Mouse (Mus musculus): ENCODE data around the gene Cfap126. TPM values are rescaled to one million over a fixed set of nuclear protein-coding genes. Genes with fewer than 3 reads are reported as not detected.
"Not testable (repeated sequence)": the region's sequence is repeated elsewhere in the genome, so short reads cannot be mapped to it uniquely, and the experiment has no call there.

The Cfap126 gene
- polyA plus RNA-seq, 1 experiment from 2014 or later: 5.6 TPM

- Histone ChIP-seq H3K4me1 (ENCODE audit: control insufficient read depth, insufficient read depth, low read length) (no peaks in the 10 kb centered on the region), H3K9ac (ENCODE audit: low read depth, low read length) (0 out of 2 replicates have a peak overlapping the region, but pooled peaks have one; percentile 54), H3K27me3 (ENCODE audit: control insufficient read depth, insufficient read depth, low read length) (peaks cover 13% of the 10 kb centered on the region), H3K9me3 (replicated peaks; ENCODE audit: control insufficient read depth, low read length) (no peaks in the 10 kb centered on the region), H3K36me3 (ENCODE audit: control insufficient read depth, insufficient read depth, low read length) (no peaks in the 10 kb centered on the region), H3K4me2 (peak overlapping the region; percentile 82), H3K4me3 (ENCODE audit: low read depth, low read length) (peak overlapping the region; percentile 52), H3K27ac (ENCODE audit: low read depth, low read length) (no peak overlapping the region)
- no peak for ATAC-seq (replicated peaks; ENCODE audit: insufficient number of reproducible peaks, low FRiP score, low TSS enrichment)
- 1% methylated on average over 26 of the region's 26 CpGs for WGBS (ENCODE audit: insufficient replicate concordance)
Observed at GRCm38 (mm10) chr1:171085718-171086117, 28.0 kb upstream of the Cfap126 start.

DNA sequence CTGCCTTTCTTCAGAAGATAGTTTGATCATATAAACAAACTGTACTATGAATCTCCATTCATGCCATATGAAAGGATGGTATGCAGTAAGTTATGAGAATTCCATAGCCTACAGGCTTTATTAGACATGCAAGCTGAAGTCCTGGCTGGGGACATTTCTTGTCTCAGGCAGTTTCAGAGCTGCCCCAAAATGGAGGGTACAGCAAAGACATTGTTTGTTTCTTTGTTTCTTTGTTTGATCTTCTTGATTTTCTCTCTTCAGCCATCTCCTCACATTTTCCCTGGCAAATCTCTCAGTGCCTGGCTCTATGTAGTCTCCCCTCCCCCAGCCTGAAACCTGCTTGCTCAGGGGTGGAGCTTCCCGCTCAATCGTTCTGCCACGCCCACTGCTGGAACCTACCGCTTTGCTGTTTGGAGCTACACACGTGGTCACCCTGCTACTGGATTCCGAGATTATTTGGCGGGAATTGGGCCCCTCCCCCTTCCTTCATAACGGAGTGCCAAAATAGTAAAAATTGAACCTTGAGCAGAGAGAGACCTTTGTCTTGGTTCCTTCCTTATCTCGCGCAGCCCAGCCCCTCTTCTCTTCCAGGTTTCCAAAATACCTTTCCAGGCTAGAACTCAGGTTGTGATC, 25.4 kb upstream of the Cfap126 start:
- WGBS (ENCODE audit: insufficient replicate concordance): 3% methylated on average over 10 of the region's 10 CpGs
- not testable (repeated sequence) for H3K4me3 ChIP-seq (ENCODE audit: low read depth, low read length); ATAC-seq (replicated peaks; ENCODE audit: insufficient number of reproducible peaks, low FRiP score, low TSS enrichment); H3K9ac ChIP-seq (ENCODE audit: low read depth, low read length); H3K9me3 ChIP-seq (replicated peaks; ENCODE audit: control insufficient read depth, low read length); H3K27ac ChIP-seq (ENCODE audit: low read depth, low read length); H3K36me3 ChIP-seq (ENCODE audit: control insufficient read depth, insufficient read depth, low read length); H3K4me1 ChIP-seq (ENCODE audit: control insufficient read depth, insufficient read depth, low read length)
- Histone ChIP-seq H3K27me3 (ENCODE audit: control insufficient read depth, insufficient read depth, low read length) (peaks cover 13% of the 10 kb centered on the region), H3K4me2 (peak overlapping the region; percentile 40)

DNA sequence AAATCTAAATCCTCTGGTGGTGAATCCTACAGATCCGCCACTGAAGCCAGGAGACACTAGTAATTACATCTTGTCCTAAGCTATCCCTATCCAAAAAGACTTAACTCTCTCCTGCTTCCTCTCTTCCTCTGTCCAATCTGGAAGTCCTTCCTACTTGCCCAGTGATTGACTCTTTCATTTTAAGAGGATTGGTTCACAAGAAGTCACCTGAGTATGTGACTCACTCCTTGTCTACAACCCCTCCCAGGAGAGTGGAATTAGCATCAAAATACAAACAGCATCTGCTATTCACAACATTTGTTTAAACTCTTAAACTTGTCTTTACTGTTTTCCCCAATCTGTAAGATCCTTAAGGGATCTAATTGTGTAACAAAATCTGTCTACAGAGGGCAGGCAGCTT, 23.8 kb upstream of the Cfap126 start:
- H3K4me1 ChIP-seq (ENCODE audit: control insufficient read depth, insufficient read depth, low read length): no peaks in the 10 kb centered on the region
- no peak for ATAC-seq (replicated peaks; ENCODE audit: insufficient number of reproducible peaks, low FRiP score, low TSS enrichment)
- no peaks in the 10 kb centered on the region for H3K36me3 ChIP-seq (ENCODE audit: control insufficient read depth, insufficient read depth, low read length)
- no peaks in the 10 kb centered on the region for H3K9me3 ChIP-seq (replicated peaks; ENCODE audit: control insufficient read depth, low read length)
- H3K4me3 ChIP-seq (ENCODE audit: low read depth, low read length): no peak overlapping the region
- H3K27me3 ChIP-seq (ENCODE audit: control insufficient read depth, insufficient read depth, low read length): peaks cover 13% of the 10 kb centered on the region
- H3K4me2 ChIP-seq: no peak overlapping the region
- WGBS (ENCODE audit: insufficient replicate concordance): 83% methylated on average over 1 of the region's 1 CpGs
- H3K9ac ChIP-seq (ENCODE audit: low read depth, low read length): no peak overlapping the region
- H3K27ac ChIP-seq (ENCODE audit: low read depth, low read length): no peak overlapping the region

DNA sequence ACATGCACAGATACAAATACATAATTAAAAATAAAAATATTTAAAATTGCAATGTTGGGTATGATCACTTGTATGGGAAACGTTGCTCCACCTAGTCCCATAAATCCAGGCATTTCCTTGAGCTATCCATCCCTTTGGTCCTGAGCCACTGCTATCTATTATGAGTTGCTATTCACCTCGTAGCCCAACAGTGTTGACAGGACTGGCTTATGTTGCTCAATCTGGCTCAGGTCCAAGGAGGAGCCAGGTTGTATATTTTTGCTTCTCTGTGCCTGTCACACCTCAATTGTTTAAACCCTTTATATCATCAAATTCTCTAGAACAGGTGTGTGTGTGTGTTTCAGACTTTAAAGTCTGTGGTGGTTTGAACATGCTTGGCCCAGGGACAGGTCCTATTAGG, 23.0 kb upstream of the Cfap126 start:
- no peak overlapping the region for H3K4me2 ChIP-seq
- WGBS (ENCODE audit: insufficient replicate concordance): 48% methylated on average over 2 of the region's 2 CpGs
- H3K9ac ChIP-seq (ENCODE audit: low read depth, low read length): no peak overlapping the region
- no peaks in the 10 kb centered on the region for H3K9me3 ChIP-seq (replicated peaks; ENCODE audit: control insufficient read depth, low read length)
- ATAC-seq (replicated peaks; ENCODE audit: insufficient number of reproducible peaks, low FRiP score, low TSS enrichment): no peak
- no peak overlapping the region for H3K27ac ChIP-seq (ENCODE audit: low read depth, low read length)
- no peak overlapping the region for H3K4me3 ChIP-seq (ENCODE audit: low read depth, low read length)
- no peaks in the 10 kb centered on the region for H3K36me3 ChIP-seq (ENCODE audit: control insufficient read depth, insufficient read depth, low read length)
- no peaks in the 10 kb centered on the region for H3K4me1 ChIP-seq (ENCODE audit: control insufficient read depth, insufficient read depth, low read length)
- H3K27me3 ChIP-seq (ENCODE audit: control insufficient read depth, insufficient read depth, low read length): peaks cover 10% of the 10 kb centered on the region

DNA sequence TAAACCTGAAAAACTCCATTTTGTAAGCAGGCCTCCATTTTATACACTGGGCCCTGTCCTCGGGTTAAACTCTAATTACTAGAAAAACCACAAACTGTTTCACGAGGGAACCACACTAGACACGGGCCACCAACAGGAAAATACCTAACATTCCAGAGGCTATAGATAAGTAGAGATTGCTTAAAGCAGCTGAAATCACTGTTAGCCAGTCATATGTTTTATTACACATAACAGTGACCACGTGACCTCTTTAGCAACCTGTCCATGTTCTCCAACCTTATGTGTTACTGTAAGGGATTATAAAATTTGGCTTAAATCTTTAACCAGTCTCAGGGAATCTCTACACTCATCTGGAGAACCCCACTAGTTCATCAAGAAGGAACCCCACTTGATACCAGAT, 19.3 kb upstream of the Cfap126 start:
- Histone ChIP-seq H3K9ac (ENCODE audit: low read depth, low read length) (no peak overlapping the region), H3K36me3 (ENCODE audit: control insufficient read depth, insufficient read depth, low read length) (no peaks in the 10 kb centered on the region), H3K4me1 (ENCODE audit: control insufficient read depth, insufficient read depth, low read length) (peaks cover 11% of the 10 kb centered on the region; the same call in 1 of the 2 replicates), H3K27ac (ENCODE audit: low read depth, low read length) (no peak overlapping the region), H3K27me3 (ENCODE audit: control insufficient read depth, insufficient read depth, low read length) (no peaks in the 10 kb centered on the region), H3K9me3 (replicated peaks; ENCODE audit: control insufficient read depth, low read length) (no peaks in the 10 kb centered on the region), H3K4me3 (ENCODE audit: low read depth, low read length) (no peak overlapping the region), H3K4me2 (no peak overlapping the region)
- 47% methylated on average over 4 of the region's 4 CpGs for whole genome bisulfite sequencing (ENCODE audit: insufficient replicate concordance)
- ATAC-seq (replicated peaks; ENCODE audit: insufficient number of reproducible peaks, low FRiP score, low TSS enrichment): no peak

DNA sequence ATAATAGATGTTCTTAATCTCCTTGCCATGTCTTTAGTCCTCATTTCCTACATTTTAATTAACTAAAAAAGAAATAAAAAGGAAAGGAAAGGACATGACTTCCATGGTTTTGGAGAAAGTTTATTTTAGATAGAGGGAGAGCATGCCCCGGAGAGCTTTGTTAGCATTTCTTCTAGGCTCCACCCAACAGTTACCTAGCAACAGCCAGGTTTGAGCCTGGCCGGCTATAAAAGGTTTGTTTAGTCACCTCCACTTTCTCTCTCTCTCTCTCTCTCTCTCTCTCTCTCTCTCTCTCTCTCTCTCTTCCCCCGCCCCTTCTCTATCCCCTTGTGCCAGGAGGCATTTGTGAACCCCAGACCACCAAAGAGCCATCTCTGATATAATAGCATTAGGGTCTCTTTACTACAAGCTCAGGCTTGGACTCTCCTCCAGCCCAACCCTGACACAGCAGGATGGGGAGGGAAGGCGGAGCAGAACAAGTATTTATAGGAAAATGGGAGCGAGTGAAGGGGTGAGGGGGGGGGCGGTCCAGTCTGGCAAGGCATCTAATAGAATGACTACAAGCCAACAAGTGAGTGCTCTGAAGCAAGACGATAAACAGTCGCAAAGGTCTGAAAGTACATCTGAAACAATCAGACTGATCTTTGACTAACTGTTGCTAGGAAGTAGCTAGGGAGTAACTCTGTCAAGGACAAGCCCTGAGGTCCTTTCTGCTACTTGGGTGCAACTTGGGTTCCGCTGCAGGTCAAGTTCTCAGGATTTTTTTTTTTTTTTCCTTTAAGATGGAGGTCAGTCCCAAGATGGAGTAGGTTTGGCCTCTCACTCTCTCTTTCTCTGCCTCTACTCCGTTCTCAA, 17.4 kb upstream of the Cfap126 start:
- Histone ChIP-seq H3K4me3 (ENCODE audit: low read depth, low read length) (no peak overlapping the region), H3K9me3 (replicated peaks; ENCODE audit: control insufficient read depth, low read length) (no peaks in the 10 kb centered on the region), H3K4me1 (ENCODE audit: control insufficient read depth, insufficient read depth, low read length) (peaks cover 11% of the 10 kb centered on the region; the same call in 1 of the 2 replicates), H3K27ac (ENCODE audit: low read depth, low read length) (no peak overlapping the region), H3K9ac (ENCODE audit: low read depth, low read length) (no peak overlapping the region), H3K27me3 (ENCODE audit: control insufficient read depth, insufficient read depth, low read length) (no peaks in the 10 kb centered on the region), H3K4me2 (peak overlapping the region; percentile 29), H3K36me3 (ENCODE audit: control insufficient read depth, insufficient read depth, low read length) (no peaks in the 10 kb centered on the region)
- WGBS (ENCODE audit: insufficient replicate concordance): 19% methylated on average over 10 of the region's 10 CpGs
- no peak for ATAC-seq (replicated peaks; ENCODE audit: insufficient number of reproducible peaks, low FRiP score, low TSS enrichment)

DNA sequence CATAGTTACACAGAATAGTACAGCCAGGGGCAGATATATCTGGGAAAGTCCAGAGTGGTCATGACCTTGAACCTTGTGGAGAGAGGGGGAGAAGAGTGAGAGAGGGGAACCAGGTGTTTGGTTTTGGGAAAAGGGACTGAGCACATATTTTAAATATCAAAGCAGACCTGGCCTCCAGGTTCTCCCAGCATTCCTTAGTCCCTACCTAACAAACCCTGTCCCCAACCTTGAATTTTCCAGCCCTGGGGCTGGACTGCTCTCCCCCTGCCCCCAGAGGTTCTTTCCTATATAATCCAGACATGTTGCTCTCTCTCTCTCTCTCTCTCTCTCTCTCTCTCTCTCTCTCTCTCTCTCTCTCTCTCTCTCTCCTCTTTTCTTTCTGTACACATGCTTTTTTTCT, 16.6 kb upstream of the Cfap126 start:
- Histone ChIP-seq H3K4me1 (ENCODE audit: control insufficient read depth, insufficient read depth, low read length) (peaks cover 11% of the 10 kb centered on the region; the same call in 1 of the 2 replicates), H3K4me3 (ENCODE audit: low read depth, low read length) (no peak overlapping the region), H3K9me3 (replicated peaks; ENCODE audit: control insufficient read depth, low read length) (no peaks in the 10 kb centered on the region), H3K27me3 (ENCODE audit: control insufficient read depth, insufficient read depth, low read length) (no peaks in the 10 kb centered on the region), H3K36me3 (ENCODE audit: control insufficient read depth, insufficient read depth, low read length) (no peaks in the 10 kb centered on the region), H3K9ac (ENCODE audit: low read depth, low read length) (no peak overlapping the region), H3K4me2 (no peak overlapping the region), H3K27ac (ENCODE audit: low read depth, low read length) (no peak overlapping the region)
- no peak for ATAC-seq (replicated peaks; ENCODE audit: insufficient number of reproducible peaks, low FRiP score, low TSS enrichment)

DNA sequence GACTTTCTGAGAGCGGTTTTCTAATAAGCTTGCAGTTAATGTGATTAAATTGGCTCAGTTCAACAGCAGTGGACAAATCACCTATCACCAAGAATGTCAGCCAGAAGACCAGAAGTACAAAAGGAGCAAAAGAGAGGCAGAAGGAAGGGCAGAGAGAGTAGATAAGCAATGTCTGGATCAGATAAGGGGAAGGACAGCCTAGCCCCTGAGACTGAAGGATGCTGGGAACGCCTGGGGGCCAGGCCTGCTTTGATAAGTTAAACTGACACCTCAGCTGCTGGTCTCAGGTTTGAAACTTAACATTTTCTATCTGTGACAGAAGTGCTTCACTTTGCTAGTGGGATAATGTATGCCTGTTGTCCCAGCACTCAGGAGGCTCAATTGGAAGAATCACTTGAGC, 16.1 kb upstream of the Cfap126 start:
- Histone ChIP-seq H3K4me3 (ENCODE audit: low read depth, low read length) (no peak overlapping the region), H3K36me3 (ENCODE audit: control insufficient read depth, insufficient read depth, low read length) (no peaks in the 10 kb centered on the region), H3K27ac (ENCODE audit: low read depth, low read length) (no peak overlapping the region), H3K9me3 (replicated peaks; ENCODE audit: control insufficient read depth, low read length) (no peaks in the 10 kb centered on the region), H3K4me1 (ENCODE audit: control insufficient read depth, insufficient read depth, low read length) (peaks cover 11% of the 10 kb centered on the region; the same call in 1 of the 2 replicates), H3K4me2 (no peak overlapping the region), H3K27me3 (ENCODE audit: control insufficient read depth, insufficient read depth, low read length) (no peaks in the 10 kb centered on the region), H3K9ac (ENCODE audit: low read depth, low read length) (no peak overlapping the region)
- 26% methylated on average over 2 of the region's 2 CpGs for WGBS (ENCODE audit: insufficient replicate concordance)
- ATAC-seq (replicated peaks; ENCODE audit: insufficient number of reproducible peaks, low FRiP score, low TSS enrichment): no peak

Data from heart, embryonic 11.5 days (tissue).